Mouse (Mus musculus) hematopoietic multipotent progenitor cell, adult 10-12 weeks (in vitro differentiated cells): ENCODE measurements around the gene Med8. TPM values are rescaled to one million over a fixed set of nuclear protein-coding genes. Genes with fewer than 3 reads are reported as not detected.

Source experiments
- polyA plus RNA-seq: library from polyadenylated mRNA; stranded (reverse); fragments of >175 nt; gene quantifications from 2 replicates; pipeline ENCODE4 v1.2.3, GENCODE M21; 2012; ENCODE audit warnings: low replicate concordance

Med8 gene
- polyA plus RNA-seq = 5.4 and 18.5 TPM in 2 replicates

DNA sequence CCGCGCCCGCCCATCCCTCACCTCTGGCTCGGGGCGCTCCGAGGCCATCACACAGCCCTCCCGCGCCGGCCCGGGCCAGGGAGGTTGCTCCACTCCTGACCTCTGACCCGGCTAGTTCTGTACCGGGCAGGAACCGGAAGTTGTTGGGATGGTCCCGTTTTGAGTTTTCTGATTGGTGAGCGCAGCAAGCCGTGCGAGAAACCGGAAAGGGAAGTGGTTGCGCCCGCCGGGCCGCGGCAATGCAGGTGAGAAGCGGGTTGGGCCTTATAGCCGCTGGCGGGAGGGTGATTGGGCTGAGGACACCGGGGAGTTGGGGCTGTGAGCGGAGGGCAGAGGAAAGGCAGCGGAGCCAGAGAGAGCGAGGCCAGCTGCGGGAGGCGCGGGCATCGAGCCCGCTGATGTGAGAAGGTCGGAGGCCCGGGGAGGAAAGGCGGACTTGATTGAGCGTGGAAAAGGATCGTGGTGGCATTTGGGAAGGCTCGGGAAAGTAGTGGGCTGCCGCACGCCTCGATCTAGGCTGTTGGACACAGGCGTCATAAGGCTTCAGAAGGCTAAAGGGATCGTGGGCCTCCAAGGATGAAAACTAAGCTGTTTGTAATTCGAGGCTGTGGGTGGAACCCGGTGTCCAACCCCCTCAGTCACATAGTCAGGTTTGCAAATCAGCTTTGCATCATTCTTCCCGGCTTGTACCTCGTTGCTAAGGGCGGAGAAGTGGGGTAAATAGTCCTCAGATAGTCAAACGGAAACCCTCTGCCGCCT, at the start of gene Med8, which contains the start of gene Szt2:
TSS of gene Med8 (plus strand) at position 196 of the 759 bp plus-strand sequence.
TSS of gene Szt2 (minus strand) at position 132 of the 759 bp plus-strand sequence.

DNA sequence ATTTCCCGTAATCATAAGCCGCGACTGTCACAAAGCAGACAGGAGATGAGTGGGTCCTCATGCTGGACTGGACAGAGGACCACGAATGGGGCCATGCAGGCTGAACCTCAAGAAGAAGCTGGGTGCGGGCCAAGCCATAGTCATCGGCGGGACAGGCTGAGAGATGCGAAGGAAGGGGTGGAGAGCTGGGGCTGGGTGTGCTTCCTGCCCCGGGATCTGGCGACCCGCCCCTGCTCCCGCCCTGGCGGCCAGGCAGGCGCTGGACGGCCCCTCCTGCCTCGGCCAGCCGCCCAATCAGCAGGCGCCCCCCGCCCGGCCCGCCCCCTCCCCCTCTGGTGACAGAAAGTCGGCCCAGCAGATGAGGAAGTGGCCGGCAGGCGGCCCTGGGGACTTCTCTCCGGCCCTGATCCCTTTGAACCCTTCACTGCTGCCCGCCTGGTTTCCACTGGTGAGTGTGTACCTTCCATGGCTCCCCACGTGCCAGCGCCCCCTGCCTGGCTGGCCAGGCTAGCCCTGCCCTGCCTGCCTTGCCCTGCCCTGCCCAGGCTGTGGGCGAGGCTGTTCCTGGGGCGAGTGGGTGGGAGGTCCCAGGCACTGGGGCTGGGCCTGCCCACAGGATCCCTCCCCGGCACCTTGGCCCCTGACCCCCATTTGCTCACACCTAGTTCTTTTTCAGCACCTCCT, 18.8 kb downstream of the Med8 start, which contains the start of gene Elovl1:
TSS of gene Elovl1 (plus strand) at position 326 of the 684 bp plus-strand sequence.

DNA sequence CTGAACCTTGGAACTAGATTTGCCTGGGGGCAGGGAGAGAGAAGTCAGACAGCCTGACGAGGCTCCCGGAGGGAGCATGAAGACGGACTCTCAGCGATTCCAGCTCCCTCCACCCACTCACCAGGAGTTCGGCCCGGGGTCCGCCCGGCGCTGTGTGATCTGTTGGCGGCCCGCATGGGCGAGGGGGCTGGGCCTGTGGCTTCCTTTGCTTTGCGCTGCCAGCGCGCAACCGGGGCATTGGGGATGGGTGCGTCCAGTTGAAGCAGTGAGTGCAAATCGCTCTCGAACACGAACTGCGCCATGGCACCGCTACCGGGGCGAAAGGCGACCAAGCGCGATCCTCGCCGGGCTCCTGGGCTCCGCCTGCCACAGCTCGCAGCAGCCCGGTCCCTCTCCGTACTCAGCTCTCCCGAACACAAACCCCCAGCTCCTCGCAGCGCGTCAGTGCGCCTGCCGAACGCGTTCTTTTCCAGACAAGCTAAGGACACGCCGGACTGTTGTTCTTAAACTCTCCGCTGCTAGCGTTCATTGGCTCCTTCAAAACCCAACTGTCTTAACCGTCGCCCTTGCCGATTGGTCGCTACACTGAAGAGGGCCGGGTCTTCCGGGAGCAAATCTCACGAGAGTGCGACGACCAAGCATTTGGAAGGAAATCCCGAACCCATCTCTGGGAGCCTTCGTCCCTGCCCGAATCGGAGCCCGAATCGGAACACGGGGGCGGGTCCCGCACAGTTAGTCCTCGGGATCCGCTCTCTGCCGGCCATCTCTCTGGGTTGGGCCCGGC, 27.9 kb downstream of the Med8 start, which contains the start of gene Cdc20:
TSS of gene Cdc20 (minus strand) at position 533 of the 784 bp plus-strand sequence.

DNA sequence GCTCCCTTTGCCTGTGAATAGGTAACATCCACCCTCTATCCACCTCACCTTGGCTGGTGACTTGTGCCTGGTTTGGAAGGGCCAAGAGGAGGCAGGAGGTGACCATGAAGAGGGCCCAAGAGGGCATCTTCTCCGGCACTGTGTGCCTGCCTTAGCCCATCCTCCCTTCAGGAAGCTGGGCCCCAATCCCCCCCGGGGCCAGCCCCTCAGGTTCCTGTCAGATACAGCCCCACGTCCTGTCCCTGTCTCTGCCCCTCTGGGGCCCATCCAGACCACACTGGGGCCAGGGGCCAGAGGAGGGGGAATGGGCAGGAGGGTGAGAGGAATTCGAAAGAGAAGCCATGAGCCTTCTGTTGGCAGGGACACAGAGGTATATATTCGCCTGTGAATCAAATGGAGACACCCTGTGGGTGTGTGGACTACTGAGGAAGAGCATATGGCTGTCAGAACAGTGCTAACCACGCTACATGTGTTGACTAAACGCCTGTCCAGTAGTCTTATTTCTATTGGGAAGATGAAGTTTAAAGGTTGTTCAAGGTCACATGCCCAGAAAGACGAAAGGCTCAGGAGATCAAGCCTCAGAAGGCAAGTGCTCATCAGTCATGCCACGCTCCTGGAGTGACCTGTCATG, 48.3 kb downstream of the Med8 start, which contains the start of gene Mpl:
TSS of gene Mpl (minus strand) at position 169 of the 631 bp plus-strand sequence.

Other genes with a start within 250 kb of the Med8 start
- 35.4 and 60.1 TPM in 2 replicates for gene Kdm4a, start 229.3 kb upstream of the Med8 start, polyA plus RNA-seq
- gene Ptprf, start 117.9 kb upstream of the Med8 start, polyA plus RNA-seq = 2.2 and 4.6 TPM in 2 replicates
- 66.3 and 240 TPM in 2 replicates for gene Szt2, start 64 bp upstream of the Med8 start, polyA plus RNA-seq
- 58.5 and 69.7 TPM in 2 replicates for gene Elovl1, start 18.8 kb downstream of the Med8 start, polyA plus RNA-seq
- 28.5 and 36.8 TPM in 2 replicates for gene Cdc20, start 28.0 kb downstream of the Med8 start, polyA plus RNA-seq
- 0.80 and 1.3 TPM in 2 replicates for gene Mpl, start 48.2 kb downstream of the Med8 start, polyA plus RNA-seq
- gene Tie1, start 80.7 kb downstream of the Med8 start, polyA plus RNA-seq = 0.30 and 3.2 TPM in 2 replicates
- not detected in 2 replicates for gene 2610528J11Rik, start 117.7 kb downstream of the Med8 start, polyA plus RNA-seq
- not detected in 2 replicates for gene Tmem125, start 134.7 kb downstream of the Med8 start, polyA plus RNA-seq
- gene Cfap57, start 211.4 kb downstream of the Med8 start, polyA plus RNA-seq = 0.03 TPM in 1 of 2 replicates, not detected in the other
- gene Ebna1bp2, start 211.5 kb downstream of the Med8 start, polyA plus RNA-seq = 9.7 and 15.6 TPM in 2 replicates
- not detected in 2 replicates for gene Olfr62, start 249.6 kb downstream of the Med8 start, polyA plus RNA-seq